Mouse (Mus musculus): ENCODE measurements around the gene Scly. TPM values are rescaled to one million over a fixed set of nuclear protein-coding genes. Genes with fewer than 3 reads are reported as not detected.

Gene Scly
- polyA plus RNA-seq, 1 experiment from 2014 or later, result 21.2 TPM

- Histone ChIP-seq H3K27ac (no peak overlapping the region), H3K36me3 (peaks cover 51% of the 10 kb centered on the region), H3K4me3 (no peak overlapping the region), H3K4me1 (peaks cover 21% of the 10 kb centered on the region), H3K27me3 (ENCODE audit: insufficient read depth, poor library complexity, severe bottlenecking) (no peaks in the 10 kb centered on the region), H3K9me3 (no peaks in the 10 kb centered on the region)
- DNase-seq (ENCODE audit: low spot score), result no peak
- 87% methylated on average over 4 of the region's 4 CpGs for WGBS
These were observed 14.1 kb downstream of the Scly start for GRCm38 (mm10) chr1:91312273-91312672.

GRCm38 (mm10) chr1:91313251-91313650 is 15.1 kb downstream of the Scly start:
- Histone ChIP-seq H3K27me3 (ENCODE audit: insufficient read depth, poor library complexity, severe bottlenecking) (no peaks in the 10 kb centered on the region), H3K4me3 (no peak overlapping the region), H3K4me1 (peaks cover 23% of the 10 kb centered on the region), H3K9me3 (no peaks in the 10 kb centered on the region), H3K27ac (peak overlapping the region; percentile 85), H3K36me3 (peaks cover 43% of the 10 kb centered on the region)
- 31% methylated on average over 5 of the region's 5 CpGs for WGBS
- no peak for DNase-seq (ENCODE audit: low spot score)

- Histone ChIP-seq H3K27ac (no peak overlapping the region), H3K36me3 (peaks cover 4% of the 10 kb centered on the region; the same call in 1 of the 2 replicates), H3K27me3 (ENCODE audit: insufficient read depth, poor library complexity, severe bottlenecking) (peaks cover under 1% of the 10 kb centered on the region; the same call in 1 of the 2 replicates), H3K4me1 (peaks cover 48% of the 10 kb centered on the region), H3K9me3 (no peaks in the 10 kb centered on the region), H3K4me3 (no peak overlapping the region)
- 77% methylated on average over 6 of the region's 6 CpGs for WGBS
- no peak for DNase-seq (ENCODE audit: low spot score)
These were observed 19.5 kb downstream of the Scly start for GRCm38 (mm10) chr1:91317656-91318055.

GRCm38 (mm10) chr1:91321760-91322438 is 23.8 kb downstream of the Scly start, which contains the start of gene Espnl:
Espnl (plus strand) TSS chr1:91322075.
- Histone ChIP-seq H3K4me1 (peaks cover 35% of the 10 kb centered on the region), H3K4me3 (peak within 1 kb of the TSS; percentile 6; the same call in 1 of the 2 replicates), H3K27me3 (ENCODE audit: insufficient read depth, poor library complexity, severe bottlenecking) (peaks cover 15% of the 10 kb centered on the region; the same call in 1 of the 2 replicates), H3K27ac (peak within 1 kb of the TSS; percentile 74), H3K36me3 (no peaks in the 10 kb centered on the region), H3K9me3 (no peaks in the 10 kb centered on the region)
- WGBS, result 43% methylated on average over 19 of the region's 19 CpGs
- no peak for DNase-seq (ENCODE audit: low spot score)

GRCm38 (mm10) chr1:91324646-91325045 is 26.5 kb downstream of the Scly start:
- Histone ChIP-seq H3K4me3 (no peak overlapping the region), H3K36me3 (no peaks in the 10 kb centered on the region), H3K27me3 (ENCODE audit: insufficient read depth, poor library complexity, severe bottlenecking) (peaks cover 27% of the 10 kb centered on the region; the same call in 1 of the 2 replicates), H3K4me1 (peaks cover 36% of the 10 kb centered on the region), H3K9me3 (no peaks in the 10 kb centered on the region), H3K27ac (no peak overlapping the region)
- WGBS, result 79% methylated on average over 2 of the region's 2 CpGs
- DNase-seq (ENCODE audit: low spot score), result no peak

GRCm38 (mm10) chr1:91325488-91326042 is 27.4 kb downstream of the Scly start:
- Histone ChIP-seq H3K4me1 (peaks cover 36% of the 10 kb centered on the region), H3K9me3 (no peaks in the 10 kb centered on the region), H3K36me3 (no peaks in the 10 kb centered on the region), H3K27ac (no peak overlapping the region), H3K27me3 (ENCODE audit: insufficient read depth, poor library complexity, severe bottlenecking) (peaks cover 27% of the 10 kb centered on the region), H3K4me3 (no peak overlapping the region)
- WGBS, result 61% methylated on average over 4 of the region's 4 CpGs
- no peak for DNase-seq (ENCODE audit: low spot score)

GRCm38 (mm10) chr1:91332102-91332501 is 34.0 kb downstream of the Scly start:
- H3K4me3 ChIP-seq, result no peak overlapping the region
- H3K4me1 ChIP-seq, result peaks cover 39% of the 10 kb centered on the region
- peaks cover 26% of the 10 kb centered on the region for H3K27me3 ChIP-seq (ENCODE audit: insufficient read depth, poor library complexity, severe bottlenecking)
- H3K9me3 ChIP-seq, result no peaks in the 10 kb centered on the region
- 52% methylated on average over 4 of the region's 4 CpGs for WGBS
- no peaks in the 10 kb centered on the region for H3K36me3 ChIP-seq
- no peak for DNase-seq (ENCODE audit: low spot score)
- H3K27ac ChIP-seq, result no peak overlapping the region

GRCm38 (mm10) chr1:91333582-91333981 is 35.4 kb downstream of the Scly start:
- Histone ChIP-seq H3K27me3 (ENCODE audit: insufficient read depth, poor library complexity, severe bottlenecking) (peaks cover 28% of the 10 kb centered on the region), H3K4me3 (no peak overlapping the region), H3K27ac (peak overlapping the region; percentile 57; the same call in 1 of the 2 replicates), H3K36me3 (no peaks in the 10 kb centered on the region), H3K4me1 (peaks cover 43% of the 10 kb centered on the region), H3K9me3 (no peaks in the 10 kb centered on the region)
- DNase-seq (ENCODE audit: low spot score), result no peak

GRCm38 (mm10) chr1:91337355-91337754 is 39.2 kb downstream of the Scly start:
- peaks cover 61% of the 10 kb centered on the region for H3K27me3 ChIP-seq (ENCODE audit: insufficient read depth, poor library complexity, severe bottlenecking)
- 89% methylated on average over 7 of the region's 7 CpGs for WGBS

GRCm38 (mm10) chr1:91344001-91344400 is 45.9 kb downstream of the Scly start:
- no peak for DNase-seq (ENCODE audit: low spot score)
- Histone ChIP-seq H3K27me3 (ENCODE audit: insufficient read depth, poor library complexity, severe bottlenecking) (peaks cover 82% of the 10 kb centered on the region), H3K27ac (no peak overlapping the region), H3K4me1 (peaks cover 21% of the 10 kb centered on the region), H3K36me3 (no peaks in the 10 kb centered on the region), H3K4me3 (no peak overlapping the region; the same call in 1 of the 2 replicates), H3K9me3 (no peaks in the 10 kb centered on the region)
- 74% methylated on average over 3 of the region's 3 CpGs for whole genome bisulfite sequencing

More at GRCm38 (mm10) chr1:91337355-91337754, 39.2 kb downstream of the Scly start:
- Histone ChIP-seq H3K9me3 (no peaks in the 10 kb centered on the region), H3K4me1 (peaks cover 35% of the 10 kb centered on the region), H3K27ac (no peak overlapping the region), H3K36me3 (no peaks in the 10 kb centered on the region), H3K4me3 (no peak overlapping the region)
- DNase-seq (ENCODE audit: low spot score), result no peak

- no peak for DNase-seq (ENCODE audit: low spot score)
- H3K27me3 ChIP-seq (ENCODE audit: insufficient read depth, poor library complexity, severe bottlenecking), result peaks cover 71% of the 10 kb centered on the region
- WGBS, result 4% methylated on average over 68 of the region's 68 CpGs
These were observed 47.0 kb downstream of the Scly start for GRCm38 (mm10) chr1:91344921-91345685.

GRCm38 (mm10) chr1:91346892-91347291 is 48.8 kb downstream of the Scly start:
- no peaks in the 10 kb centered on the region for H3K36me3 ChIP-seq
- H3K27ac ChIP-seq, result no peak overlapping the region
- DNase-seq (ENCODE audit: low spot score), result peak; percentile 84
- 34% methylated on average over 3 of the region's 3 CpGs for WGBS
- H3K27me3 ChIP-seq (ENCODE audit: insufficient read depth, poor library complexity, severe bottlenecking), result peaks cover 55% of the 10 kb centered on the region
- H3K4me1 ChIP-seq, result peaks cover 41% of the 10 kb centered on the region
- H3K4me3 ChIP-seq, result no peak overlapping the region
- no peaks in the 10 kb centered on the region for H3K9me3 ChIP-seq

More at GRCm38 (mm10) chr1:91344921-91345685, 47.0 kb downstream of the Scly start:
- H3K27ac ChIP-seq, result peak overlapping the region; percentile 67
- no peaks in the 10 kb centered on the region for H3K9me3 ChIP-seq
- no peaks in the 10 kb centered on the region for H3K36me3 ChIP-seq
- H3K4me1 ChIP-seq, result peaks cover 24% of the 10 kb centered on the region
- peak overlapping the region; percentile 56 for H3K4me3 ChIP-seq

GRCm38 (mm10) chr1:91350841-91351240 is 52.7 kb downstream of the Scly start, which contains the start of gene Klhl30:
Klhl30 (plus strand) TSS chr1:91351016.
- DNase-seq (ENCODE audit: low spot score), result no peak
- Histone ChIP-seq H3K27ac (peak within 1 kb of the TSS; percentile 91), H3K36me3 (peaks cover 26% of the 10 kb centered on the region), H3K4me3 (peak within 1 kb of the TSS; percentile 55), H3K9me3 (no peaks in the 10 kb centered on the region), H3K27me3 (ENCODE audit: insufficient read depth, poor library complexity, severe bottlenecking) (peaks cover 16% of the 10 kb centered on the region), H3K4me1 (peaks cover 51% of the 10 kb centered on the region)
- WGBS, result 25% methylated on average over 4 of the region's 4 CpGs
